Mouse (Mus musculus): ENCODE measurements at regions not wholly inside any gene's neighbourhood (a gene's known extent, or its start where the extent isn't known, plus 50 kb on each side); places are given as distances from the start of the nearest gene placed in this dataset.

DNA sequence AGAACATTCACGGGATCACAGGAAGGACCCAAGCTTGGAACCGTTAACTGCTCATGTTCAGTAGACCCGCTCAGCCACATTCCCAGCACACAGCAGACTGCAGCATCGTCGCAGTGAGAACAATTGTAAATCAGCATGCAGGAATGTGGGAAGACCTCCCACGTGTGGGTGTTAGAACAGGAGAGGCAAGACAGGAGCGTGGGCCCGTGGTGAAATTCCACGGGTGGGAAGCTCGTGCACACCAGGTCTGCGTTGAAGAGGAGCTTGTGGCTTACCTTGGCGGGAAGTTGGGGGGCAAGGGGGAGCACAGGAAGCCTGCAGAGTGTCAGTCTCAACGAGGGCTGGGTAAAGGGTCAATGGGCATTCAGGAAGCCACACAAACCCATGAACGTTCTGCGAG lies 238.2 kb upstream of the Dio3 start:
- Histone ChIP-seq H3K4me1 (ENCODE audit: control insufficient read depth, insufficient read depth, low read length) (no peaks in the 10 kb centered on the region), H3K27me3 (replicated peaks; ENCODE audit: control insufficient read depth, insufficient read depth, low read length) (no peaks in the 10 kb centered on the region), H3K4me2 (ENCODE audit: low read depth, low read length) (no peak overlapping the region), H3K4me3 (ENCODE audit: low read length) (no peak overlapping the region), H3K9me3 (ENCODE audit: control insufficient read depth, low read length) (no peaks in the 10 kb centered on the region), H3K27ac (ENCODE audit: low read length) (no peak overlapping the region), H3K9ac (ENCODE audit: low read depth, low read length) (no peak overlapping the region), H3K36me3 (ENCODE audit: control insufficient read depth, insufficient read depth, low read length) (no peaks in the 10 kb centered on the region)
- ATAC-seq, result no peak
- 48% methylated on average over 15 of the region's 15 CpGs for WGBS

DNA sequence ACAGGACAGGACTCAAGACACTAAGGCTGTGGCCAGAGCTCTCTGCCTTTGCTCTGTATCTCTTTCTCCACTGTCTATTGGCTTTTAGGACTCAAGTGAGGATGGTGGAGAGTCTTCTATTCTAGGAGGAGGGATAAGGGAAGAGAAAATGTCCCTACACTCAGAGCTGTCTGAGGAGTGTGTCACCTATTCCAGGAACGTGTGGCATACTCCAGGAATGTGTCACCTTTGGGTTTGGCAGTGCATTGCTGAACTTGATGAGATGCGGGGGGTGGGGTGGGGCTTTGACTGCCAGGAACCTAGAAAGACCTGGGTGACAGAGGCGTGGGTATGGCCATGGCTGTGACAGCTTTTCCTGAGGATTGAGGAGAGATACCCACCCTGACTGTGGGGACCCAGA lies 237.1 kb upstream of the Dio3 start:
- no peaks in the 10 kb centered on the region for H3K36me3 ChIP-seq (ENCODE audit: control insufficient read depth, insufficient read depth, low read length)
- no peaks in the 10 kb centered on the region for H3K9me3 ChIP-seq (ENCODE audit: control insufficient read depth, low read length)
- H3K4me1 ChIP-seq (ENCODE audit: control insufficient read depth, insufficient read depth, low read length), result no peaks in the 10 kb centered on the region
- H3K27ac ChIP-seq (ENCODE audit: low read length), result no peak overlapping the region
- H3K4me3 ChIP-seq (ENCODE audit: low read length), result no peak overlapping the region
- WGBS, result 64% methylated on average over 3 of the region's 3 CpGs
- no peak for ATAC-seq
- H3K4me2 ChIP-seq (ENCODE audit: low read depth, low read length), result no peak overlapping the region
- no peak overlapping the region for H3K9ac ChIP-seq (ENCODE audit: low read depth, low read length)
- H3K27me3 ChIP-seq (replicated peaks; ENCODE audit: control insufficient read depth, insufficient read depth, low read length), result no peaks in the 10 kb centered on the region

DNA sequence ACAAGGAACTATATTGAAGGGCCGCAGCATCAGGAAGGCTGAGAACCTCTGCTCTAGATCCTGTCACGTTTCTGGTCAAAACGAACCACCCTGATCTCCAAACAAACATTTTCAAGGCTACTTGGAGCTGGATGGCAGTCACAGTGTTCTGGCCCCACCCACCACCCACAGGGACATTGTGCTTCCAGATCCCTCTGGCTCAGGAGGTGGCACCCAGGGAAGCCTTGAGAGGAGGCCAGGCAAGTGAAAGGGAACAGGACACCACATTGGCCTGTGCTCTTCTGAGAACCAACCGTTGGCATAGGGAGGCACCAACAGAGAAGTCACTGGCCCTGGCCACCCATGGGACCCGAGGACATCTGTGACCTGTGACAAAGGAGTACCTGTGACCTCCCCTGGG lies 234.6 kb upstream of the Dio3 start:
- no peak overlapping the region for H3K4me2 ChIP-seq (ENCODE audit: low read depth, low read length)
- WGBS, result 65% methylated on average over 5 of the region's 5 CpGs
- no peak overlapping the region for H3K27ac ChIP-seq (ENCODE audit: low read length)
- H3K9ac ChIP-seq (ENCODE audit: low read depth, low read length), result no peak overlapping the region
- H3K4me1 ChIP-seq (ENCODE audit: control insufficient read depth, insufficient read depth, low read length), result peaks cover 4% of the 10 kb centered on the region; the same call in 1 of the 2 replicates
- ATAC-seq, result no peak
- no peaks in the 10 kb centered on the region for H3K9me3 ChIP-seq (ENCODE audit: control insufficient read depth, low read length)
- H3K36me3 ChIP-seq (ENCODE audit: control insufficient read depth, insufficient read depth, low read length), result no peaks in the 10 kb centered on the region
- H3K27me3 ChIP-seq (replicated peaks; ENCODE audit: control insufficient read depth, insufficient read depth, low read length), result no peaks in the 10 kb centered on the region
- H3K4me3 ChIP-seq (ENCODE audit: low read length), result no peak overlapping the region

DNA sequence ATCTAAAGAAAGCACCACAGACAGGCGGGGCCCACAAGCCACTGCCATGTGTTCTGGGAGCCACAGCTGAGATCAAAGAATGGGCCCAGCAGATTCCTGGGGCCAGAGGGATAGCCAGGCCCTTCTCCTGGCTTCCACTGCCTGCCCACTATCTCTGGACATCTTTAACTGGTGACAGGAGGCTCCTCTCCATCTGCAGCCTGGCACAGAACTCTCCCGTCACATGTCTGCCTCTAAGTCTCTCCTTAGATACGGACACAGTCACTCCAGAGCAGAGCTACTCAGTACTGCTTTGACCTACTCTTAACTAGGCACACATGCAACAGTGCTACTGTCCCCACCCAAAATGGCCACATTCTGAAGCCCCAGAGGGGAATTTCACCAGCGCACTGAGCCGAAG lies 234.1 kb upstream of the Dio3 start:
- H3K27me3 ChIP-seq (replicated peaks; ENCODE audit: control insufficient read depth, insufficient read depth, low read length), result no peaks in the 10 kb centered on the region
- no peak overlapping the region for H3K4me2 ChIP-seq (ENCODE audit: low read depth, low read length)
- ATAC-seq, result no peak
- peaks cover 4% of the 10 kb centered on the region; the same call in 1 of the 2 replicates for H3K4me1 ChIP-seq (ENCODE audit: control insufficient read depth, insufficient read depth, low read length)
- no peaks in the 10 kb centered on the region for H3K36me3 ChIP-seq (ENCODE audit: control insufficient read depth, insufficient read depth, low read length)
- H3K4me3 ChIP-seq (ENCODE audit: low read length), result no peak overlapping the region
- no peak overlapping the region for H3K27ac ChIP-seq (ENCODE audit: low read length)
- no peak overlapping the region for H3K9ac ChIP-seq (ENCODE audit: low read depth, low read length)
- H3K9me3 ChIP-seq (ENCODE audit: control insufficient read depth, low read length), result no peaks in the 10 kb centered on the region
- WGBS, result 87% methylated on average over 5 of the region's 5 CpGs

- 73% methylated on average over 17 of the region's 17 CpGs for WGBS
- no peak for ATAC-seq
These were observed 233.0 kb upstream of the Dio3 start for GRCm38 (mm10) chr12:110045770-110046330.

GRCm38 (mm10) chr12:110046613-110047012 lies 232.3 kb upstream of the Dio3 start:
- ATAC-seq, result no peak
- Histone ChIP-seq H3K27ac (ENCODE audit: low read length) (no peak overlapping the region), H3K4me2 (ENCODE audit: low read depth, low read length) (no peak overlapping the region), H3K4me1 (ENCODE audit: control insufficient read depth, insufficient read depth, low read length) (peaks cover 4% of the 10 kb centered on the region; the same call in 1 of the 2 replicates), H3K27me3 (replicated peaks; ENCODE audit: control insufficient read depth, insufficient read depth, low read length) (no peaks in the 10 kb centered on the region), H3K36me3 (ENCODE audit: control insufficient read depth, insufficient read depth, low read length) (no peaks in the 10 kb centered on the region), H3K9ac (ENCODE audit: low read depth, low read length) (no peak overlapping the region), H3K9me3 (ENCODE audit: control insufficient read depth, low read length) (no peaks in the 10 kb centered on the region), H3K4me3 (ENCODE audit: low read length) (no peak overlapping the region)
- 85% methylated on average over 9 of the region's 9 CpGs for WGBS

More at GRCm38 (mm10) chr12:110045770-110046330, 233.0 kb upstream of the Dio3 start:
- Histone ChIP-seq H3K4me2 (ENCODE audit: low read depth, low read length) (no peak overlapping the region), H3K27me3 (replicated peaks; ENCODE audit: control insufficient read depth, insufficient read depth, low read length) (no peaks in the 10 kb centered on the region), H3K9me3 (ENCODE audit: control insufficient read depth, low read length) (no peaks in the 10 kb centered on the region), H3K4me3 (ENCODE audit: low read length) (no peak overlapping the region), H3K27ac (ENCODE audit: low read length) (no peak overlapping the region), H3K9ac (ENCODE audit: low read depth, low read length) (no peak overlapping the region), H3K4me1 (ENCODE audit: control insufficient read depth, insufficient read depth, low read length) (peaks cover 4% of the 10 kb centered on the region; the same call in 1 of the 2 replicates), H3K36me3 (ENCODE audit: control insufficient read depth, insufficient read depth, low read length) (no peaks in the 10 kb centered on the region)

GRCm38 (mm10) chr12:110047466-110048250 lies 231.2 kb upstream of the Dio3 start:
- no peak overlapping the region for H3K27ac ChIP-seq (ENCODE audit: low read length)
- no peaks in the 10 kb centered on the region for H3K36me3 ChIP-seq (ENCODE audit: control insufficient read depth, insufficient read depth, low read length)
- H3K27me3 ChIP-seq (replicated peaks; ENCODE audit: control insufficient read depth, insufficient read depth, low read length), result no peaks in the 10 kb centered on the region
- WGBS, result 43% methylated on average over 16 of the region's 16 CpGs
- no peak for ATAC-seq
- H3K9ac ChIP-seq (ENCODE audit: low read depth, low read length), result no peak overlapping the region
- H3K4me2 ChIP-seq (ENCODE audit: low read depth, low read length), result peak overlapping the region; percentile 20
- no peak overlapping the region for H3K4me3 ChIP-seq (ENCODE audit: low read length)
- H3K9me3 ChIP-seq (ENCODE audit: control insufficient read depth, low read length), result no peaks in the 10 kb centered on the region
- H3K4me1 ChIP-seq (ENCODE audit: control insufficient read depth, insufficient read depth, low read length), result peaks cover 4% of the 10 kb centered on the region; the same call in 1 of the 2 replicates

DNA sequence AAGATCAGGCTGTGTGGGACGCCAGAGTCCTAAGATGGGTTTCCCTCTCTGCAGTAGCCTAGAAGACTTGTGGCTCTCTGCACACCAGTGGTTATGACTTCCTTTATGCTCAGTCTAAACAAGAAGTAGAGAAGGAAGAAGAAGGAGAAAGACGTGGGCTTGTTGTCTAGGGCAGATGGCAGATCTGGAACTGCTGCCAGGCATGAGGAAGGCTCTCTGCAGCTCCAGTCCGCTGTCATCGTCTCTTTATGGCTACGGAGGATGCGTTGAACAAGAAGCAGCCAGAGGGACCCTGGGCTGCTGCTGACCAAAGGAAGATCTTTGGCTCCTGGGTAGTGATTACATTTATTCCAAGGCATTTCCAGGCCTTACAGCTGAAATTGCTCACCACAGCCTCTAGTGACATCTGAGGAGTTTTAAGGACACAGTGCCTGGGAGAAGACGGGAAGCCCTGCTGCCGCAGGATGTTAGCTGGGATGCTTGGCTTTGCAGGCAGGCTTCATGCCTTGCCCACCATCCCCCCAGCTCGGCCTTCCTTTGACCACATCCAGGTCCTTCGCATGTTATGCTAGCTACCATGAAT lies 229.6 kb upstream of the Dio3 start:
- no peak for ATAC-seq
- H3K9me3 ChIP-seq (ENCODE audit: control insufficient read depth, low read length), result no peaks in the 10 kb centered on the region
- no peak overlapping the region for H3K4me2 ChIP-seq (ENCODE audit: low read depth, low read length)
- H3K4me3 ChIP-seq (ENCODE audit: low read length), result no peak overlapping the region
- no peak overlapping the region for H3K27ac ChIP-seq (ENCODE audit: low read length)
- no peaks in the 10 kb centered on the region for H3K27me3 ChIP-seq (replicated peaks; ENCODE audit: control insufficient read depth, insufficient read depth, low read length)
- H3K36me3 ChIP-seq (ENCODE audit: control insufficient read depth, insufficient read depth, low read length), result no peaks in the 10 kb centered on the region
- H3K9ac ChIP-seq (ENCODE audit: low read depth, low read length), result no peak overlapping the region
- 75% methylated on average over 10 of the region's 10 CpGs for WGBS
- peaks cover 4% of the 10 kb centered on the region; the same call in 1 of the 2 replicates for H3K4me1 ChIP-seq (ENCODE audit: control insufficient read depth, insufficient read depth, low read length)

GRCm38 (mm10) chr12:110059321-110059720 lies 219.5 kb upstream of the Dio3 start:
- Histone ChIP-seq H3K9me3 (ENCODE audit: control insufficient read depth, low read length) (no peaks in the 10 kb centered on the region), H3K9ac (ENCODE audit: low read depth, low read length) (no peak overlapping the region), H3K27ac (ENCODE audit: low read length) (no peak overlapping the region), H3K27me3 (replicated peaks; ENCODE audit: control insufficient read depth, insufficient read depth, low read length) (no peaks in the 10 kb centered on the region), H3K4me3 (ENCODE audit: low read length) (no peak overlapping the region), H3K36me3 (ENCODE audit: control insufficient read depth, insufficient read depth, low read length) (no peaks in the 10 kb centered on the region), H3K4me2 (ENCODE audit: low read depth, low read length) (no peak overlapping the region), H3K4me1 (ENCODE audit: control insufficient read depth, insufficient read depth, low read length) (no peaks in the 10 kb centered on the region)
- WGBS, result 78% methylated on average over 5 of the region's 5 CpGs
- ATAC-seq, result no peak

Measured in intestine, embryonic 16.5 days (tissue).